Mouse (Mus musculus): Measurements from ENCODE around the gene Gm48551.
A peak's percentile ranks its signal among the peaks of the same experiment; 100 is the strongest.

GRCm38 (mm10) chr10:81346453-81347067, 37.7 kb upstream of the Gm48551 start:
- TF ChIP-seq POLR2A (IDR thresholded peaks at IDR 0.05; ENCODE audit: extremely low read depth, insufficient read depth, low read length) (no peak), CTCF (IDR thresholded peaks at IDR 0.05; ENCODE audit: extremely low read depth, insufficient read depth, low read length) (peak; percentile 5; the same call in 1 of the 2 replicates)
